Mouse (Mus musculus) frontal cortex, postnatal 25 days (tissue): ENCODE measurements around the gene Tmbim1.

Experiments
- DNase-seq, 2 experiments: peaks; one replicate each; pipeline ENCODE4 v3.0.0; 2022; ENCODE audit warnings: low spot score in 2 of 2

The Tmbim1 gene

GRCm38 (mm10) chr1:74278538-74278937 is 26.9 kb downstream of the Tmbim1 start, which contains the start of gene Gpbar1:
Gene Gpbar1, plus strand, starts transcription at chr1:74278550.
- DNase-seq = no peak

- no peak for DNase-seq
These were observed 27.4 kb downstream of the Tmbim1 start for GRCm38 (mm10) chr1:74277883-74278537.

- no peak for DNase-seq
These were observed 28.4 kb downstream of the Tmbim1 start for GRCm38 (mm10) chr1:74277041-74277440.

- DNase-seq = no peak
These were observed 30.4 kb downstream of the Tmbim1 start for GRCm38 (mm10) chr1:74275015-74275414.

- no peak for DNase-seq
These were observed 33.8 kb downstream of the Tmbim1 start for GRCm38 (mm10) chr1:74271659-74272058.

GRCm38 (mm10) chr1:74268750-74269149 is 36.7 kb downstream of the Tmbim1 start:
- DNase-seq = no peak

GRCm38 (mm10) chr1:74262510-74262909 is 42.9 kb downstream of the Tmbim1 start:
- no peak for DNase-seq

- no peak for DNase-seq
These were observed 48.6 kb downstream of the Tmbim1 start for GRCm38 (mm10) chr1:74256782-74257181.

- DNase-seq = no peak
These were observed 49.6 kb downstream of the Tmbim1 start for GRCm38 (mm10) chr1:74255704-74256345.

- no peak for DNase-seq
These were observed 55.3 kb downstream of the Tmbim1 start for GRCm38 (mm10) chr1:74250096-74250495.

- no peak for DNase-seq
These were observed 56.0 kb downstream of the Tmbim1 start for GRCm38 (mm10) chr1:74249331-74249980.

GRCm38 (mm10) chr1:74248799-74249198 is 56.6 kb downstream of the Tmbim1 start:
- no peak for DNase-seq

GRCm38 (mm10) chr1:74245525-74245924 is 59.9 kb downstream of the Tmbim1 start:
- DNase-seq = no peak

- DNase-seq = no peak
These were observed 64.6 kb downstream of the Tmbim1 start for GRCm38 (mm10) chr1:74240832-74241231.

- peak; percentile 46 to 68 for DNase-seq
These were observed 65.1 kb downstream of the Tmbim1 start for GRCm38 (mm10) chr1:74240311-74240710.

- no peak for DNase-seq
These were observed 65.8 kb downstream of the Tmbim1 start for GRCm38 (mm10) chr1:74239618-74240017.

- DNase-seq = no peak
These were observed 66.3 kb downstream of the Tmbim1 start for GRCm38 (mm10) chr1:74239162-74239561.
